Mouse (Mus musculus) layer of hippocampus, adult 18-20 months (tissue): ENCODE data around the gene Rora. TPM values are rescaled to one million over a fixed set of nuclear protein-coding genes. Genes with fewer than 3 reads are reported as not detected.
A peak's percentile ranks its signal among the peaks of the same experiment; 100 is the strongest.

Experiments
- DNase-seq, 2 experiments: peaks; one replicate each; pipeline ENCODE4 v3.0.0; 2022; ENCODE audit warnings: low spot score in 2 of 2
- long read RNA-seq: library from polyadenylated mRNA; stranded (forward); transcript quantifications from one replicate; pipeline ENCODE4 v2.0.0, GENCODE M21; 2021
- total RNA-seq, 2 experiments: library from RNA; stranded (reverse); gene quantifications; 2 replicates each; pipeline ENCODE4 v1.2.3; 2021

Rora gene
- total RNA-seq, result 10 to 100 TPM; 30.2 to 35.5 TPM
- long read RNA-seq, transcript Rora-202 (10 exons, 2,591 nt), result major isoform, 13 of 20 reads
- long read RNA-seq, partial matches to known transcripts, result 1 of 20 reads
- long read RNA-seq, other reads (novel, unspliced or antisense), result 5 of 20 reads

- DNase-seq, result peak; percentile 51 to 71
Observed at GRCm38 (mm10) chr9:68653211-68654038, at the start of gene Rora. TSS of gene Rora (plus strand) at chr9:68653786.

GRCm38 (mm10) chr9:68614006-68614405 lies 39.6 kb upstream of the Rora start:
- DNase-seq, result no peak

GRCm38 (mm10) chr9:68617116-68617515 lies 36.5 kb upstream of the Rora start:
- DNase-seq, result no peak

- no peak for DNase-seq
Observed at GRCm38 (mm10) chr9:68620036-68620435, 33.5 kb upstream of the Rora start.

GRCm38 (mm10) chr9:68620441-68620840 lies 33.1 kb upstream of the Rora start:
- no peak for DNase-seq

GRCm38 (mm10) chr9:68624981-68625380 lies 28.6 kb upstream of the Rora start:
- no peak for DNase-seq

- no peak for DNase-seq
Observed at GRCm38 (mm10) chr9:68637301-68637700, 16.3 kb upstream of the Rora start.

GRCm38 (mm10) chr9:68641123-68641522 lies 12.5 kb upstream of the Rora start:
- peak in 1 of 2 experiments; percentile 33 for DNase-seq

GRCm38 (mm10) chr9:68648061-68648460 lies 5.5 kb upstream of the Rora start:
- DNase-seq, result no peak

GRCm38 (mm10) chr9:68654039-68654332 lies 400 bp downstream of the Rora start:
- DNase-seq, result no peak

- DNase-seq, result peak in 1 of 2 experiments; percentile 40
Observed at GRCm38 (mm10) chr9:68654333-68655017, 889 bp downstream of the Rora start.

- peak in 1 of 2 experiments; percentile 56 for DNase-seq
Observed at GRCm38 (mm10) chr9:68655018-68656005, 1.7 kb downstream of the Rora start.

GRCm38 (mm10) chr9:68656076-68656795 lies 2.6 kb downstream of the Rora start:
- DNase-seq, result peak in 1 of 2 experiments; percentile 25

- DNase-seq, result no peak
Observed at GRCm38 (mm10) chr9:68656796-68657130, 3.2 kb downstream of the Rora start.

GRCm38 (mm10) chr9:68670731-68671130 lies 17.1 kb downstream of the Rora start:
- no peak for DNase-seq

GRCm38 (mm10) chr9:68672459-68672858 lies 18.9 kb downstream of the Rora start:
- no peak for DNase-seq

GRCm38 (mm10) chr9:68673221-68673620 lies 19.6 kb downstream of the Rora start:
- no peak for DNase-seq

- DNase-seq, result peak in 1 of 2 experiments; percentile 46
Observed at GRCm38 (mm10) chr9:68679871-68680374, 26.3 kb downstream of the Rora start.

GRCm38 (mm10) chr9:68683938-68684337 lies 30.4 kb downstream of the Rora start:
- DNase-seq, result no peak

GRCm38 (mm10) chr9:68685562-68685961 lies 32.0 kb downstream of the Rora start:
- no peak for DNase-seq
